Mouse (Mus musculus) neural tube, embryonic 14.5 days (tissue): ENCODE results near the gene Arhgap18. TPM values are rescaled to one million over a fixed set of nuclear protein-coding genes. Genes with fewer than 3 reads are reported as not detected.
"Not testable (repeated sequence)": the region's sequence is repeated elsewhere in the genome, so short reads cannot be mapped to it uniquely, and the experiment has no call there.

Source experiments
- ATAC-seq: fragments of 200-750 bp; cut with Nextera tagmentation; 2 replicates; pipeline ENCODE4 v1.8.0; 2017; ENCODE audit warnings: low read depth, mild to moderate bottlenecking, moderate TSS enrichment, moderate library complexity
- H3K27ac ChIP-seq: fragments of 300-500 bp; sonication (generic); 2 replicates; pipeline ENCODE4 v1.5.1; 2014; ENCODE audit warnings: low read depth, mild to moderate bottlenecking, control low read depth, low read length, moderate library complexity, mixed read lengths
- H3K27me3 ChIP-seq: fragments of 300-500 bp; sonication (generic); 2 replicates; pipeline ENCODE4 v1.6.1; 2014; ENCODE audit warnings: low read length; ENCODE audit not compliant: control insufficient read depth, insufficient read depth
- H3K36me3 ChIP-seq: fragments of 300-500 bp; sonication (generic); 2 replicates; pipeline ENCODE4 v1.6.1; 2014; ENCODE audit warnings: low read length, mixed read lengths; ENCODE audit not compliant: control insufficient read depth, insufficient read depth
- H3K4me1 ChIP-seq: fragments of 300-500 bp; sonication (generic); 2 replicates; pipeline ENCODE4 v1.6.1; 2014; ENCODE audit warnings: low read length; ENCODE audit not compliant: control insufficient read depth, insufficient read depth
- H3K4me2 ChIP-seq: fragments of 300-500 bp; sonication (generic); 2 replicates; pipeline ENCODE4 v1.6.1; 2014; ENCODE audit warnings: mild to moderate bottlenecking, low read depth, low read length, control low read depth
- H3K4me3 ChIP-seq: fragments of 300-500 bp; sonication (generic); 2 replicates; pipeline ENCODE4 v1.5.1; 2014; ENCODE audit warnings: low read depth, low read length, control low read depth, mixed read lengths
- H3K9ac ChIP-seq: fragments of 300-500 bp; sonication (generic); replicated peaks from 2 replicates; pipeline ENCODE4 v1.6.1; 2014; ENCODE audit warnings: low read depth, mild to moderate bottlenecking, control low read depth, low read length, mixed read lengths
- H3K9me3 ChIP-seq: fragments of 300-500 bp; sonication (generic); 2 replicates; pipeline ENCODE4 v1.6.1; 2016; ENCODE audit warnings: low read length; ENCODE audit not compliant: control insufficient read depth
- WGBS: fragments of 180-500 bp; shearing (Covaris S2); extraction: QIAGEN DNeasy Blood & Tissue Kit; methylation state at CpG from one replicate; pipeline ENCODE4 v1.1.7; 2014; 5-methylcytosine and 5-hydroxymethylcytosine counted together
- polyA plus RNA-seq: library from polyadenylated mRNA; unstranded; fragments of >200 nt; fragmentation: Nextera tagmentation; extraction: Ambion mirVana; gene quantifications from 2 replicates; pipeline ENCODE4 v1.2.1, GENCODE M21; 2014

Arhgap18 gene
- polyA plus RNA-seq, 1 experiment from 2014 or later, result 10.0 TPM

GRCm38 (mm10) chr10:26920383-26920979 lies 167.3 kb downstream of the Arhgap18 start:
- 35% methylated on average over 8 of the region's 8 CpGs for WGBS
- Histone ChIP-seq H3K27ac (no peak overlapping the region), H3K9me3 (no peaks in the 10 kb centered on the region), H3K4me3 (no peak overlapping the region), H3K9ac (no peak overlapping the region), H3K27me3 (no peaks in the 10 kb centered on the region), H3K4me2 (no peak overlapping the region), H3K36me3 (no peaks in the 10 kb centered on the region), H3K4me1 (no peaks in the 10 kb centered on the region)
- no peak for ATAC-seq

- not testable (repeated sequence) for H3K9me3 ChIP-seq, H3K9ac ChIP-seq, ATAC-seq, H3K4me3 ChIP-seq, H3K27me3 ChIP-seq, H3K27ac ChIP-seq, H3K4me2 ChIP-seq, H3K4me1 ChIP-seq, H3K36me3 ChIP-seq
- 87% methylated on average over 6 of the region's 6 CpGs for WGBS
Observed at GRCm38 (mm10) chr10:26936056-26936455, 182.8 kb downstream of the Arhgap18 start.

- not testable (repeated sequence) for H3K27ac ChIP-seq, H3K4me1 ChIP-seq, H3K4me3 ChIP-seq, H3K9ac ChIP-seq, H3K36me3 ChIP-seq, H3K27me3 ChIP-seq, ATAC-seq, H3K9me3 ChIP-seq, H3K4me2 ChIP-seq
- 81% methylated on average over 4 of the region's 4 CpGs for WGBS
Observed at GRCm38 (mm10) chr10:26938464-26938863, 185.2 kb downstream of the Arhgap18 start.

- no peaks in the 10 kb centered on the region for H3K4me1 ChIP-seq
- no peak overlapping the region for H3K9ac ChIP-seq
- H3K36me3 ChIP-seq, result no peaks in the 10 kb centered on the region
- no peak overlapping the region for H3K27ac ChIP-seq
- no peak overlapping the region for H3K4me3 ChIP-seq
- 56% methylated on average over 1 of the region's 1 CpGs for WGBS
- no peaks in the 10 kb centered on the region for H3K27me3 ChIP-seq
- H3K9me3 ChIP-seq, result no peaks in the 10 kb centered on the region
- ATAC-seq, result no peak
- no peak overlapping the region for H3K4me2 ChIP-seq
Observed at GRCm38 (mm10) chr10:26939549-26939948, 186.3 kb downstream of the Arhgap18 start.

- ATAC-seq, result no peak
- no peak overlapping the region for H3K9ac ChIP-seq
- no peaks in the 10 kb centered on the region for H3K4me1 ChIP-seq
Observed at GRCm38 (mm10) chr10:26948331-26948730, 195.1 kb downstream of the Arhgap18 start.

GRCm38 (mm10) chr10:26949667-26950066 lies 196.4 kb downstream of the Arhgap18 start:
- Histone ChIP-seq H3K4me1 (no peaks in the 10 kb centered on the region), H3K27ac (no peak overlapping the region), H3K4me3 (no peak overlapping the region), H3K36me3 (no peaks in the 10 kb centered on the region), H3K27me3 (no peaks in the 10 kb centered on the region), H3K9me3 (no peaks in the 10 kb centered on the region), H3K4me2 (no peak overlapping the region), H3K9ac (no peak overlapping the region)
- ATAC-seq, result no peak
- 79% methylated on average over 8 of the region's 8 CpGs for WGBS

More at GRCm38 (mm10) chr10:26948331-26948730, 195.1 kb downstream of the Arhgap18 start:
- Histone ChIP-seq H3K4me2 (no peak overlapping the region), H3K9me3 (no peaks in the 10 kb centered on the region), H3K4me3 (no peak overlapping the region), H3K36me3 (no peaks in the 10 kb centered on the region), H3K27me3 (no peaks in the 10 kb centered on the region), H3K27ac (no peak overlapping the region)
- 81% methylated on average over 2 of the region's 2 CpGs for WGBS

- H3K9me3 ChIP-seq, result no peaks in the 10 kb centered on the region
- WGBS, result 90% methylated on average over 7 of the region's 7 CpGs
- ATAC-seq, result no peak
Observed at GRCm38 (mm10) chr10:26950448-26950847, 197.2 kb downstream of the Arhgap18 start.

GRCm38 (mm10) chr10:26958513-26958912 lies 205.3 kb downstream of the Arhgap18 start:
- 83% methylated on average over 3 of the region's 3 CpGs for WGBS
- Histone ChIP-seq H3K27me3 (no peaks in the 10 kb centered on the region), H3K9me3 (no peaks in the 10 kb centered on the region; the same call in 1 of the 2 replicates)

More at GRCm38 (mm10) chr10:26950448-26950847, 197.2 kb downstream of the Arhgap18 start:
- Histone ChIP-seq H3K27me3 (no peaks in the 10 kb centered on the region), H3K9ac (no peak overlapping the region), H3K4me1 (no peaks in the 10 kb centered on the region), H3K27ac (no peak overlapping the region), H3K4me2 (no peak overlapping the region), H3K4me3 (no peak overlapping the region), H3K36me3 (no peaks in the 10 kb centered on the region)

More at GRCm38 (mm10) chr10:26958513-26958912, 205.3 kb downstream of the Arhgap18 start:
- H3K36me3 ChIP-seq, result no peaks in the 10 kb centered on the region
- H3K4me1 ChIP-seq, result no peaks in the 10 kb centered on the region
- ATAC-seq, result no peak
- H3K4me3 ChIP-seq, result no peak overlapping the region
- H3K9ac ChIP-seq, result no peak overlapping the region
- no peak overlapping the region for H3K27ac ChIP-seq
- no peak overlapping the region for H3K4me2 ChIP-seq
